Mouse (Mus musculus): Measurements from ENCODE around the gene Fars2.

DNA sequence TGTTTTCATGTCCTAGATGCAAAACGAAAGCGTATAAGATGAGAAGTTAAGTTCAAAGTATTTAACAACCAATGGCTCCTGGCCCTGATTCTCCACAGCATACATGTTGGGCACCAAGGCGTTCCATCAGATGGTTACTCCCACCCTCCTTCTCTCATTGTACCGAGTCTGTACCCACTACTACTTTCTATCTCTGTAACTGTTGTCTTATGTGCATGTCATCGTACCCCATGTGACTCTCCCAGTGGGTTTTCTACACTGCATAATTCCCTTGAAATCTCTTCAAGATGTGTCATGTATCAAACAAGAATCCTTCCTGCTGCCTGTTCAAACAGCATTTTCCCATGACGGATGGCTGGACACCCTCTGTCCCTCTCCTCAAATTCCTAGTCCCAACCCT lies 388.5 kb downstream of the Fars2 start:
- TF ChIP-seq POLR2A (IDR thresholded peaks at IDR 0.05; ENCODE audit: control insufficient read depth, low read depth, low read length) (no peak), CTCF (IDR thresholded peaks at IDR 0.05; ENCODE audit: control insufficient read depth, insufficient read depth, insufficient replicate concordance, low read depth, low read length) (no peak)

Data from testis, adult 2 months (tissue).